ENCODE assay signal across 8 mouse cellular contexts in genomic region chr13:81761566-81762186, GRCm38 (mm10). TPM values are rescaled to one million over a fixed set of nuclear protein-coding genes. Genes with fewer than 3 reads are reported as not detected.
DNase-seq lines count a peak whose midpoint lies in the region; ATAC-seq and TF ChIP-seq lines count a peak whose summit lies in the region.

No protein-coding gene starts in this region.

- TF ChIP-seq POLR2A in heart, adult 2 months (IDR thresholded peaks at IDR 0.05; ENCODE audit: insufficient read depth, low read depth, low read length): no peak
- TF ChIP-seq POLR2A in cortical plate, adult 2 months (IDR thresholded peaks at IDR 0.05; ENCODE audit: extremely low read depth, insufficient read depth, low read length): no peak

- no peaks in the 10 kb centered on the region for H3K36me3 ChIP-seq in heart, adult 2 months (ENCODE audit: control insufficient read depth, insufficient read depth, low read length)
- H3K36me3 ChIP-seq in midbrain, embryonic 11.5 days (ENCODE audit: control insufficient read depth, insufficient read depth, low read length): no peaks in the 10 kb centered on the region

- H3K79me2 ChIP-seq in heart, adult 2 months (replicated peaks; ENCODE audit: control insufficient read depth, insufficient read depth, low read length): no peaks in the 10 kb centered on the region

- H3K9ac ChIP-seq in heart, adult 2 months (ENCODE audit: low read depth, low read length): no peak overlapping the region
- H3K9ac ChIP-seq in midbrain, embryonic 11.5 days (ENCODE audit: low read length): no peak overlapping the region

- no peaks in the 10 kb centered on the region for H3K9me3 ChIP-seq in midbrain, embryonic 11.5 days (ENCODE audit: control insufficient read depth, low read length)

- ATAC-seq in midbrain, embryonic 11.5 days (ENCODE audit: low FRiP score): peak; percentile 59; the same call in 1 of the 2 replicates

- intact Hi-C loops in heart, adult 2 months (cut with DNase I): loop anchor here (1.0 to 10.0 kb wide), 5 partner anchors 104 to 897 kb away; partner anchors contain the start of gene Lysmd3
- intact Hi-C loops in heart, postnatal 25 days (cut with DNase I): loop anchor here (1.0 to 5.0 kb wide), 3 partner anchors 104 to 899 kb away; partner anchors contain the start of gene Lysmd3
- intact Hi-C loops in heart, postnatal 10 days (cut with DNase I): loop anchor here (1.0 to 5.0 kb wide), 6 partner anchors 49 to 897 kb away; partner anchors contain the start of genes Lysmd3, Mblac2 and Polr3g

- no peak for DNase-seq in heart, adult 2 months
- DNase-seq in heart, postnatal 25 days (ENCODE audit: low spot score): no peak
- DNase-seq in Muller cell, postnatal 12 days (ENCODE audit: inconsistent ontology term): peak; percentile 34
- peak; percentile 40 to 43 for DNase-seq in heart, postnatal 10 days
- DNase-seq in layer of hippocampus, postnatal 10 days (ENCODE audit: low spot score in 2 of 2): peak; percentile 25 to 51
- DNase-seq in midbrain, embryonic 11.5 days (ENCODE audit: low spot score, missing footprints): peak; percentile 95
- no peak for DNase-seq in ovary, postnatal 10 days (ENCODE audit: low spot score)

- H3K4me2 ChIP-seq in midbrain, embryonic 11.5 days: no peak overlapping the region

- no peaks in the 10 kb centered on the region; the same call in 1 of the 2 replicates for H3K4me1 ChIP-seq in heart, adult 2 months (ENCODE audit: control insufficient read depth, insufficient read depth, low read length)
- H3K4me1 ChIP-seq in cortical plate, adult 2 months (ENCODE audit: control insufficient read depth, insufficient read depth, low read length): no peaks in the 10 kb centered on the region; the same call in 1 of the 2 replicates
- no peaks in the 10 kb centered on the region for H3K4me1 ChIP-seq in midbrain, embryonic 11.5 days (ENCODE audit: control insufficient read depth, insufficient read depth, low read length)

- WGBS in heart, adult 2 months: 30% methylated on average over 14 of the region's 14 CpGs
- 33% methylated on average over 14 of the region's 14 CpGs for WGBS in midbrain, embryonic 11.5 days

- TF ChIP-seq CTCF in heart, adult 2 months (IDR thresholded peaks at IDR 0.05): peak; percentile 86
- TF ChIP-seq CTCF in cortical plate, adult 2 months (IDR thresholded peaks at IDR 0.05; ENCODE audit: extremely low read depth, insufficient read depth, low read length): peak; percentile 24; the same call in 1 of the 2 replicates

- H3K4me3 ChIP-seq in heart, adult 2 months: no peak overlapping the region
- H3K4me3 ChIP-seq in cortical plate, adult 2 months (ENCODE audit: insufficient read depth, low read length): no peak overlapping the region
- H3K4me3 ChIP-seq in midbrain, embryonic 11.5 days (ENCODE audit: low read depth, low read length): no peak overlapping the region

- no peaks in the 10 kb centered on the region for H3K27me3 ChIP-seq in heart, adult 2 months (ENCODE audit: control insufficient read depth, insufficient read depth, low read length)
- H3K27me3 ChIP-seq in midbrain, embryonic 11.5 days (ENCODE audit: control insufficient read depth, insufficient read depth, low read length): no peaks in the 10 kb centered on the region

- no peak overlapping the region for H3K27ac ChIP-seq in heart, adult 2 months
- no peak overlapping the region for H3K27ac ChIP-seq in cortical plate, adult 2 months (ENCODE audit: insufficient read depth, low read length)
- H3K27ac ChIP-seq in midbrain, embryonic 11.5 days (ENCODE audit: low read depth, low read length): no peak overlapping the region

- no peak for TF ChIP-seq EP300 in heart, adult 2 months (IDR thresholded peaks at IDR 0.05; ENCODE audit: insufficient read depth, low read depth, low read length)

RNA-seq across cellular contexts. Expression of gene Cetn3, which starts 21.2 kb away (rescaled TPM):
- 10 to 100 TPM; 52.0 to 53.0 TPM for total RNA-seq in heart, adult 2 months (2021)
- 5.0 and 12.9 TPM in 2 replicates for polyA plus RNA-seq in heart, adult 2 months (2012; rRNA removed)
- 10 to 100 TPM; 59.1 TPM for total RNA-seq in heart, postnatal 25 days (2021)
- 150 and 164 TPM in 2 replicates for polyA plus RNA-seq in cortical plate, adult 2 months (2012; rRNA removed)
- total RNA-seq in heart, postnatal 10 days (2021): 100 to 1,000 TPM in 1 of 2 experiments, 10 to 100 TPM in 1; 92.7 to 102 TPM
- 100 to 1,000 TPM; 153 to 156 TPM for total RNA-seq in layer of hippocampus, postnatal 10 days (2021)
- 279 and 302 TPM in 2 replicates for polyA plus RNA-seq in midbrain, embryonic 11.5 days (2014; fragmentation: Nextera tagmentation; extraction: Ambion mirVana)

RNA-seq across cellular contexts. Expression of gene Mblac2, which starts 50.5 kb away (rescaled TPM):
- total RNA-seq in heart, adult 2 months (2021): 1 to 10 TPM; 5.1 to 5.9 TPM
- polyA plus RNA-seq in heart, adult 2 months (2012; rRNA removed): 2.5 and 4.7 TPM in 2 replicates
- 1 to 10 TPM; 2.5 to 3.1 TPM for total RNA-seq in heart, postnatal 25 days (2021)
- 22.3 and 23.4 TPM in 2 replicates for polyA plus RNA-seq in cortical plate, adult 2 months (2012; rRNA removed)
- total RNA-seq in heart, postnatal 10 days (2021): 1 to 10 TPM; 2.6 to 4.6 TPM
- 10 to 100 TPM; 34.3 to 36.5 TPM for total RNA-seq in layer of hippocampus, postnatal 10 days (2021)
- 5.9 and 7.8 TPM in 2 replicates for polyA plus RNA-seq in midbrain, embryonic 11.5 days (2014; fragmentation: Nextera tagmentation; extraction: Ambion mirVana)

RNA-seq across cellular contexts. Expression of gene Polr3g, which starts 50.9 kb away (rescaled TPM):
- 1 to 10 TPM; 3.3 to 4.5 TPM for total RNA-seq in heart, adult 2 months (2021)
- 2.0 and 4.5 TPM in 2 replicates for polyA plus RNA-seq in heart, adult 2 months (2012; rRNA removed)
- total RNA-seq in heart, postnatal 25 days (2021): 1 to 10 TPM; 1.9 to 2.5 TPM
- 5.1 and 5.7 TPM in 2 replicates for polyA plus RNA-seq in cortical plate, adult 2 months (2012; rRNA removed)
- 1 to 10 TPM; 1.8 to 3.5 TPM for total RNA-seq in heart, postnatal 10 days (2021)
- total RNA-seq in layer of hippocampus, postnatal 10 days (2021): 1 to 10 TPM; 3.0 to 3.8 TPM
- 16.7 and 17.7 TPM in 2 replicates for polyA plus RNA-seq in midbrain, embryonic 11.5 days (2014; fragmentation: Nextera tagmentation; extraction: Ambion mirVana)

Comparison
In these comparisons a context has a peak if more than half of its experiments do, and no peak if none do; other contexts are left out.
1. DNase-seq: peak in Muller cell, postnatal 12 days (single experiment), heart, postnatal 10 days (2 of 2), layer of hippocampus, postnatal 10 days (2 of 2) and midbrain, embryonic 11.5 days (single experiment); none in heart, adult 2 months (0 of 2), heart, postnatal 25 days (single experiment) and ovary, postnatal 10 days (single experiment).
2. RNA of gene Mblac2, which starts 50.5 kb away (total RNA-seq): 34.3 to 36.5 TPM in layer of hippocampus, postnatal 10 days; 5.1 to 5.9 TPM in heart, adult 2 months, 2.6 to 4.6 TPM in heart, postnatal 10 days and 2.5 to 3.1 TPM in heart, postnatal 25 days; every median in the first group is over 4 times any median in the second.